Mouse (Mus musculus) neutrophil, adult 5-6 weeks (primary cell): ENCODE data around the gene Ush2a. TPM values are rescaled to one million over a fixed set of nuclear protein-coding genes. Genes with fewer than 3 reads are reported as not detected.

Experiments
- ATAC-seq: fragments of 151-379, 151-347 bp; 2 replicates; pipeline ENCODE4 v1.8.0; 2017; ENCODE audit warnings: mild to moderate bottlenecking, moderate TSS enrichment; ENCODE audit not compliant: insufficient number of reproducible peaks, poor library complexity, low FRiP score, severe bottlenecking; ENCODE audit errors: extremely low read depth
- total RNA-seq: library from RNA; stranded (forward); fragments of 200-1000 nt; gene quantifications from 2 replicates; pipeline ENCODE4 v1.2.3, GENCODE M21; 2017

Ush2a gene
- total RNA-seq, 1 experiment from 2014 or later: not detected

- ATAC-seq: no peak
Observed at GRCm38 (mm10) chr1:189012846-189013586, 751.2 kb downstream of the Ush2a start.

GRCm38 (mm10) chr1:189013587-189013921 is 751.7 kb downstream of the Ush2a start:
- no peak for ATAC-seq
